Mouse (Mus musculus) heart, embryonic 12.5 days (tissue): ENCODE measurements around the gene Krba1. TPM values are rescaled to one million over a fixed set of nuclear protein-coding genes. Genes with fewer than 3 reads are reported as not detected.

Source experiments
- ATAC-seq: fragments of 200-750 bp; cut with Nextera tagmentation; 2 replicates; pipeline ENCODE4 v1.8.0; 2017; ENCODE audit warnings: moderate TSS enrichment, moderate library complexity; ENCODE audit not compliant: insufficient number of reproducible peaks, low FRiP score
- H3K27ac ChIP-seq: fragments of 300-500 bp; sonication (generic); 2 replicates; pipeline ENCODE4 v1.5.1; 2016; ENCODE audit warnings: mild to moderate bottlenecking, moderate library complexity; ENCODE audit not compliant: poor library complexity, severe bottlenecking
- H3K27me3 ChIP-seq: fragments of 300-500 bp; sonication (generic); replicated peaks from 2 replicates; pipeline ENCODE4 v1.6.1; 2016; ENCODE audit warnings: mild to moderate bottlenecking, moderate library complexity
- H3K36me3 ChIP-seq: fragments of 300-500 bp; sonication (generic); 2 replicates; pipeline ENCODE4 v1.6.1; 2016; ENCODE audit warnings: mild to moderate bottlenecking, moderate library complexity
- H3K4me1 ChIP-seq: fragments of 300-500 bp; sonication (generic); replicated peaks from 2 replicates; pipeline ENCODE4 v1.6.1; 2016; ENCODE audit warnings: mild to moderate bottlenecking
- H3K4me2 ChIP-seq: fragments of 300-500 bp; sonication (generic); 2 replicates; pipeline ENCODE4 v1.6.1; 2016; ENCODE audit warnings: mild to moderate bottlenecking, moderate library complexity
- H3K4me3 ChIP-seq: fragments of 300-500 bp; sonication (generic); 2 replicates; pipeline ENCODE4 v1.5.1; 2016; ENCODE audit warnings: mild to moderate bottlenecking
- H3K9ac ChIP-seq: fragments of 300-500 bp; sonication (generic); 2 replicates; pipeline ENCODE4 v1.6.1; 2016; ENCODE audit warnings: mild to moderate bottlenecking, moderate library complexity
- H3K9me3 ChIP-seq: fragments of 300-500 bp; sonication (generic); replicated peaks from 2 replicates; pipeline ENCODE4 v1.6.1; 2016; ENCODE audit warnings: mild to moderate bottlenecking, moderate library complexity
- WGBS: fragments of 180-500 bp; shearing (Covaris S2); methylation state at CpG from one replicate; pipeline ENCODE4 v1.1.7; 2016; 5-methylcytosine and 5-hydroxymethylcytosine counted together
- microRNA-seq: library from miRNA; unstranded; fragments of <30 nt; microRNA quantifications from one replicate; pipeline ENCODE4, GENCODE M21; 2017
- polyA plus RNA-seq: library from polyadenylated mRNA; unstranded; fragments of >200 nt; fragmentation: Nextera tagmentation; extraction: Ambion mirVana; gene quantifications from 2 replicates; pipeline ENCODE4 v1.2.1, GENCODE M21; 2016

The Krba1 gene
- polyA plus RNA-seq, 1 experiment from 2014 or later = 21.2 TPM

GRCm38 (mm10) chr6:48464966-48465679 lies 69.7 kb downstream of the Krba1 start:
- H3K4me3 ChIP-seq = no peak overlapping the region
- no peak for ATAC-seq
- no peak overlapping the region for H3K27ac ChIP-seq
- H3K4me2 ChIP-seq = no peak overlapping the region
- H3K36me3 ChIP-seq = no peaks in the 10 kb centered on the region
- no peaks in the 10 kb centered on the region for H3K9me3 ChIP-seq
- 87% methylated on average over 13 of the region's 13 CpGs for WGBS
- H3K9ac ChIP-seq = no peak overlapping the region
- no peaks in the 10 kb centered on the region for H3K4me1 ChIP-seq
- H3K27me3 ChIP-seq = no peaks in the 10 kb centered on the region; the same call in none of the 2 replicates

GRCm38 (mm10) chr6:48466715-48467114 lies 71.3 kb downstream of the Krba1 start:
- H3K27ac ChIP-seq = no peak overlapping the region
- no peaks in the 10 kb centered on the region; the same call in 1 of the 2 replicates for H3K27me3 ChIP-seq
- no peak overlapping the region for H3K4me3 ChIP-seq
- no peaks in the 10 kb centered on the region for H3K9me3 ChIP-seq
- ATAC-seq = no peak
- H3K4me1 ChIP-seq = no peaks in the 10 kb centered on the region
- WGBS = 14% methylated on average over 6 of the region's 6 CpGs
- no peak overlapping the region; the same call in 1 of the 2 replicates for H3K9ac ChIP-seq
- no peaks in the 10 kb centered on the region for H3K36me3 ChIP-seq
- H3K4me2 ChIP-seq = no peak overlapping the region

DNA sequence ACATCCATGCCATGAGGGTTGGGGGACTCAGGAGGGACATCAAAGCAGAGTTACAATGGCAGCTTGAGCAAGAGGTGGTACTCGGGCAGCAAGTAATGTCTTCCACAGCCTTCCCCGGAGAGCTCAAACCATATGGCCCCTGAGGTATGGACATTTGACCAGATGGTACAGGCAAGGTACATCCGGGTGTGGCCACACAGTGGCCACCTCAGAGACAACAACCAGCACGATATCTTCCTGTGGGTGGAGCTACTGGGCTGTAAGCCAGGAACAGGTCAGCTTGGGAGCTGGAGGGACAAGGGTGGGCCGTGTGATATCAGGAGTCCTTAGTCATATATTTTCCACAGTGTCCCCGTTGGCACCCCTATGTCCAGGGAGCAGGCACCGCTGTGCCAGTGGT lies 72.1 kb downstream of the Krba1 start:
- 63% methylated on average over 7 of the region's 7 CpGs for whole genome bisulfite sequencing
- H3K27me3 ChIP-seq = no peaks in the 10 kb centered on the region
- H3K4me1 ChIP-seq = no peaks in the 10 kb centered on the region
- H3K4me3 ChIP-seq = no peak overlapping the region
- H3K27ac ChIP-seq = no peak overlapping the region
- H3K9ac ChIP-seq = no peak overlapping the region
- H3K9me3 ChIP-seq = no peaks in the 10 kb centered on the region
- no peak overlapping the region for H3K4me2 ChIP-seq
- H3K36me3 ChIP-seq = no peaks in the 10 kb centered on the region
- no peak for ATAC-seq

Small RNAs within 50 kb of the gene (microRNA-seq; reads per million reads assigned to microRNA genes)
- not detected for gene Gm24325

Other genes starting within 250 kb of the Krba1 start
- gene Zfp467, start 50.2 kb downstream of the Krba1 start, polyA plus RNA-seq = 17.1 and 20.4 TPM in 2 replicates
- 0.61 and 0.64 TPM in 2 replicates for gene Sspo, start 52.6 kb downstream of the Krba1 start, polyA plus RNA-seq
- gene Atp6v0e2, start 142.0 kb downstream of the Krba1 start, polyA plus RNA-seq = 20.4 and 20.5 TPM in 2 replicates
- 8.6 and 9.1 TPM in 2 replicates for gene Lrrc61, start 159.2 kb downstream of the Krba1 start, polyA plus RNA-seq
- 24.7 and 26.4 TPM in 2 replicates for gene Rarres2, start 177.2 kb downstream of the Krba1 start, polyA plus RNA-seq
- gene Gm45021, start 194.0 kb downstream of the Krba1 start, polyA plus RNA-seq = 1.5 TPM in 1 of 2 replicates, not detected in the other
- 32.1 and 32.7 TPM in 2 replicates for gene Repin1, start 198.3 kb downstream of the Krba1 start, polyA plus RNA-seq
- not detected in 2 replicates for gene Gm44965, start 198.4 kb downstream of the Krba1 start, polyA plus RNA-seq
- 5.6 and 5.8 TPM in 2 replicates for gene Zfp775, start 206.5 kb downstream of the Krba1 start, polyA plus RNA-seq
- gene AI854703, start 231.2 kb downstream of the Krba1 start, polyA plus RNA-seq = 1.3 TPM in 2 replicates